Mouse (Mus musculus) adrenal gland, postnatal 14 days (tissue): ENCODE measurements around the gene Prmt2. TPM values are rescaled to one million over a fixed set of nuclear protein-coding genes. Genes with fewer than 3 reads are reported as not detected.

Source experiments
- DNase-seq: peaks from one replicate; pipeline ENCODE4 v3.0.0; 2021; ENCODE audit warnings: mixed read lengths
- microRNA-seq, 2 experiments: library from miRNA; unstranded; fragments of <30 nt; microRNA quantifications; one replicate each; pipeline ENCODE4 v1.2.0; 2021
- total RNA-seq: library from RNA; stranded (reverse); gene quantifications from 2 replicates; pipeline ENCODE4 v1.2.3, GENCODE M21; 2021

Gene Prmt2
- total RNA-seq, 1 experiment from 2014 or later, result 19.6 TPM

GRCm38 (mm10) chr10:76218240-76218639 lies 19.4 kb downstream of the Prmt2 start:
- no peak for DNase-seq

GRCm38 (mm10) chr10:76217056-76217455 lies 20.6 kb downstream of the Prmt2 start:
- DNase-seq, result no peak

GRCm38 (mm10) chr10:76214161-76214560 lies 23.5 kb downstream of the Prmt2 start:
- no peak for DNase-seq

GRCm38 (mm10) chr10:76212121-76212520 lies 25.5 kb downstream of the Prmt2 start:
- DNase-seq, result no peak

- no peak for DNase-seq
These were observed 26.9 kb downstream of the Prmt2 start for GRCm38 (mm10) chr10:76210806-76211205.

GRCm38 (mm10) chr10:76209241-76209640 lies 28.4 kb downstream of the Prmt2 start:
- DNase-seq, result no peak

GRCm38 (mm10) chr10:76207262-76207796 lies 30.3 kb downstream of the Prmt2 start:
- no peak for DNase-seq

GRCm38 (mm10) chr10:76203798-76204283 lies 33.8 kb downstream of the Prmt2 start:
- DNase-seq, result peak; percentile 31

- peak; percentile 83 for DNase-seq
These were observed 35.7 kb downstream of the Prmt2 start for GRCm38 (mm10) chr10:76201978-76202377.

GRCm38 (mm10) chr10:76201416-76201815 lies 36.2 kb downstream of the Prmt2 start:
- no peak for DNase-seq

GRCm38 (mm10) chr10:76188010-76188409 lies 49.7 kb downstream of the Prmt2 start:
- no peak for DNase-seq

- no peak for DNase-seq
These were observed 52.4 kb downstream of the Prmt2 start for GRCm38 (mm10) chr10:76185216-76185615.

GRCm38 (mm10) chr10:76174899-76175298 lies 62.8 kb downstream of the Prmt2 start:
- no peak for DNase-seq

GRCm38 (mm10) chr10:76158009-76158408 lies 79.7 kb downstream of the Prmt2 start:
- no peak for DNase-seq

GRCm38 (mm10) chr10:76157528-76157927 lies 80.1 kb downstream of the Prmt2 start:
- DNase-seq, result no peak

Small RNAs within 50 kb of the gene (microRNA-seq; reads per million reads assigned to microRNA genes)
- 0 reads per million in 2 experiments for gene Mir678

Other genes with a start within 250 kb of the Prmt2 start
- gene Zfp280b, start 205.2 kb downstream of the Prmt2 start, total RNA-seq, result 8.8 and 11.5 TPM in 2 replicates
- gene Slc5a4b, start 126.9 kb downstream of the Prmt2 start, total RNA-seq, result not detected in 2 replicates
- gene Slc5a4a, start 90.4 kb downstream of the Prmt2 start, total RNA-seq, result not detected in 2 replicates
- gene S100b, start 16.0 kb upstream of the Prmt2 start, total RNA-seq, result 48.4 and 82.5 TPM in 2 replicates
- 31.1 and 31.6 TPM in 2 replicates for gene Dip2a, start 107.4 kb upstream of the Prmt2 start, total RNA-seq
- not detected in 2 replicates for gene AC141477.1, start 202.6 kb upstream of the Prmt2 start, total RNA-seq
- 18.6 and 20.1 TPM in 2 replicates for gene Pcnt, start 204.9 kb upstream of the Prmt2 start, total RNA-seq
- not detected in 2 replicates for gene 2610028H24Rik, start 211.2 kb upstream of the Prmt2 start, total RNA-seq
- 27.2 and 34.4 TPM in 2 replicates for gene Mcm3ap, start 231.1 kb upstream of the Prmt2 start, total RNA-seq
- 2.9 and 3.4 TPM in 2 replicates for gene Ybey, start 231.2 kb upstream of the Prmt2 start, total RNA-seq